Mouse (Mus musculus) forebrain, embryonic 12.5 days (tissue): ENCODE results near the gene Wscd1. TPM values are rescaled to one million over a fixed set of nuclear protein-coding genes. Genes with fewer than 3 reads are reported as not detected.
A peak's percentile ranks its signal among the peaks of the same experiment; 100 is the strongest.

Experiments used
- ATAC-seq: fragments of 200-750 bp; cut with Nextera tagmentation; 2 replicates; pipeline ENCODE4 v1.8.0; 2017; ENCODE audit warnings: moderate TSS enrichment; ENCODE audit not compliant: low FRiP score
- H3K27ac ChIP-seq: fragments of 300-500 bp; sonication (generic); 2 replicates; pipeline ENCODE4 v1.5.1; 2016; ENCODE audit warnings: mild to moderate bottlenecking
- H3K27me3 ChIP-seq: fragments of 300-500 bp; sonication (generic); 2 replicates; pipeline ENCODE4 v1.6.1; 2016; ENCODE audit warnings: mild to moderate bottlenecking
- H3K36me3 ChIP-seq: fragments of 300-500 bp; sonication (generic); replicated peaks from 2 replicates; pipeline ENCODE4 v1.6.1; 2016; ENCODE audit warnings: mild to moderate bottlenecking
- H3K4me1 ChIP-seq: fragments of 300-500 bp; sonication (generic); 2 replicates; pipeline ENCODE4 v1.6.1; 2016
- H3K4me2 ChIP-seq: fragments of 300-500 bp; sonication (generic); 2 replicates; pipeline ENCODE4 v1.6.1; 2016; ENCODE audit warnings: mild to moderate bottlenecking, moderate library complexity
- H3K4me3 ChIP-seq: fragments of 300-500 bp; sonication (generic); replicated peaks from 2 replicates; pipeline ENCODE4 v1.5.1; 2016; ENCODE audit warnings: mild to moderate bottlenecking
- H3K9ac ChIP-seq: fragments of 300-500 bp; sonication (generic); 2 replicates; pipeline ENCODE4 v1.6.1; 2016; ENCODE audit warnings: mild to moderate bottlenecking
- H3K9me3 ChIP-seq: fragments of 300-500 bp; sonication (generic); 2 replicates; pipeline ENCODE4 v1.6.1; 2016
- WGBS: fragments of 180-500 bp; shearing (Covaris S2); methylation state at CpG from one replicate; pipeline ENCODE4 v1.1.7; 2016; 5-methylcytosine and 5-hydroxymethylcytosine counted together
- polyA plus RNA-seq: library from polyadenylated mRNA; unstranded; fragments of >200 nt; fragmentation: Nextera tagmentation; extraction: Ambion mirVana; gene quantifications from 2 replicates; pipeline ENCODE4 v1.2.1, GENCODE M21; 2016

Wscd1 gene
- 58.3 and 65.1 TPM in 2 replicates for polyA plus RNA-seq

DNA sequence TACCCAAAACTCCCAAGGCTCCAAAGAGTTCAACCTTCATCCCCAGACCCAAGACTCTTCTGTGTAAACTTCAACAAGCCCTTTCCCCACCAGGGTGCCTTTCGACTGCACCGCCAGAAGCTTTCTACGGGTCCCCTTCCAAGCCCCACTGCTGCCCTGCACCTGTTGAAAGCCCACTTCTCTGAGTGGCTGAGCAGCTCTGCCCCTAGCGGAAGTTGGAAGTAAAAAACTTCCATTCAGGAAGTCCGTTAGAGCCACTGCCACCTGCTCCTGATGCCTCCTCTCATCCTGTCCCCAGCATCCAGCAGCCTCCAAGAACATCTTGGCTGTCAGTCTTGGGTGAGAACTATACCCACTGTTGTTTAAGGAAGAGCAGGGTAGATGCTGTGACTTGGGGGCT is at the start of gene Wscd1:
Wscd1 (plus strand) TSS at position 250 of the 400 bp plus-strand sequence.
- Histone ChIP-seq H3K9me3 (no peaks in the 10 kb centered on the region), H3K4me2 (peak within 1 kb of the TSS; percentile 89), H3K27me3 (no peaks in the 10 kb centered on the region), H3K9ac (peak within 1 kb of the TSS; percentile 91), H3K27ac (peak within 1 kb of the TSS; percentile 78), H3K4me3 (peak within 1 kb of the TSS; percentile 85), H3K4me1 (peaks cover 42% of the 10 kb centered on the region), H3K36me3 (no peaks in the 10 kb centered on the region)
- no peak for ATAC-seq
- WGBS, result 2% methylated on average over 5 of the region's 5 CpGs

GRCm38 (mm10) chr11:71728066-71728465 is 21.7 kb upstream of the Wscd1 start:
- H3K4me3 ChIP-seq, result no peak overlapping the region
- H3K27me3 ChIP-seq, result no peaks in the 10 kb centered on the region
- no peak overlapping the region for H3K9ac ChIP-seq
- no peaks in the 10 kb centered on the region for H3K36me3 ChIP-seq
- ATAC-seq, result no peak
- WGBS, result 86% methylated on average over 3 of the region's 3 CpGs
- no peaks in the 10 kb centered on the region for H3K9me3 ChIP-seq
- H3K4me2 ChIP-seq, result no peak overlapping the region
- no peak overlapping the region for H3K27ac ChIP-seq
- peaks cover 4% of the 10 kb centered on the region; the same call in 1 of the 2 replicates for H3K4me1 ChIP-seq

DNA sequence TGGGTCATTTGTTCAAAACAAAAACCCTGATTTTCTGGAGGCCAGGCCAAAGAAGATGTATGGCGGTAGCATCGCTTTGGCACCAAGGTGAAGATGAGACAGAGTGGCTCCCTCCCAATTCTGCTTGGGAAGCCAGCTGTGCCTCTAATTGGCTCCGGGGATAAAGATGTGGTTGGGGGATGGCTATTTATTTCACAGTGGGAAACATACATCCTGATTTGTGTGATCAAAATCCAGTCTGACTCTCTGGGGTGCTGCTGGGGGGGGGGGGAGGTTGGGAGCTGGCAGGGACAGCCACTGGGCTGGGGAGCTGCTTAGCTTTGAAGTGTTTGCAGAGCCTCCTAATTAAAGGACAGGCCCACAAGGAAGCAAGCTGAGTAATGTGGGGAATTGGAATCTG is 20.4 kb upstream of the Wscd1 start:
- Histone ChIP-seq H3K4me2 (no peak overlapping the region), H3K4me3 (no peak overlapping the region), H3K36me3 (no peaks in the 10 kb centered on the region), H3K9me3 (no peaks in the 10 kb centered on the region), H3K9ac (no peak overlapping the region), H3K27me3 (no peaks in the 10 kb centered on the region), H3K27ac (no peak overlapping the region), H3K4me1 (peaks cover 4% of the 10 kb centered on the region; the same call in 1 of the 2 replicates)
- 43% methylated on average over 3 of the region's 3 CpGs for WGBS
- ATAC-seq, result no peak

DNA sequence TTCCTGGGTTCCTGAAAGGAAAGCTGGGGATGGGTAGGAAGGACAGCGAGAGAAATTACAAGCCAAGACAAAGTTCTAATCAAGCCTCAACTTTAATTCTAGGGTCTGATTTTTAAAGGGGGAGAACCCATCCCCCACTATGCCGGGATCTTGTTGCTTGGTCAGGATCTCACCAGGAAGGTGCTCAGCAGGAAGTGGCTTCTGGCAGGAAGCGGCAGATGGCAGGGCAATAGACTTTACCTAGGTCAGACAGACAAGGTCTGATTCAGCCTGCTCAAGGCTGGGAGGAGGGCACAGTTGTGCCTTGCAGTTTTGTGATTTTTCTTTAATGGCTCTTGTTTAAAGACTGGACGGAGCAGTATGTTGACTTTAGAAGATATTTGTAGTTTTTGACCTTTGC is 15.9 kb upstream of the Wscd1 start:
- H3K9me3 ChIP-seq, result no peaks in the 10 kb centered on the region
- H3K36me3 ChIP-seq, result no peaks in the 10 kb centered on the region
- no peaks in the 10 kb centered on the region for H3K27me3 ChIP-seq
- no peak for ATAC-seq
- H3K4me2 ChIP-seq, result no peak overlapping the region
- no peak overlapping the region for H3K9ac ChIP-seq
- no peak overlapping the region for H3K27ac ChIP-seq
- H3K4me1 ChIP-seq, result peaks cover 14% of the 10 kb centered on the region
- 78% methylated on average over 4 of the region's 4 CpGs for WGBS
- no peak overlapping the region for H3K4me3 ChIP-seq

DNA sequence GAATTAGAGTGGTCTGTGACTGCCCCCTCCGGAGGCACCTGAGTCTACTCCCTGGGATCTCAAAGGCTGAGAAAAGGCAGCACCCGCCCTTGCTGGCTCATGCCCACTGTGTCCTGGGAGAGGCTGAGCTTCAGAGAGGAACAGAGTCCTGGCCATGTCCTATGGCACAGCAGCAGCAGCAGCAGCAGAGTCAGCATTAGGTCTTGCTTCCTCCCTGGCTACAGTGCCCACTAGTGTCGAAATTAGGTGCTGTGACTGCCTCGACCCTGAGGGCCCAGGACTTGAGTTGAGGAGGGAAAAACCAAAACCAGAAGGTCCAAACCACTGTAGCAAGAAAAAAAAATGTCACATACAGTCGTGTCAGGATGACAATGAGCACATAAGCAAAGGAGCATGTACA is 12.6 kb upstream of the Wscd1 start:
- H3K4me3 ChIP-seq, result no peak overlapping the region
- H3K27ac ChIP-seq, result no peak overlapping the region; the same call in 1 of the 2 replicates
- ATAC-seq, result no peak; the same call in 1 of the 2 replicates
- no peaks in the 10 kb centered on the region for H3K36me3 ChIP-seq
- WGBS, result 34% methylated on average over 5 of the region's 5 CpGs
- no peaks in the 10 kb centered on the region for H3K27me3 ChIP-seq
- no peak overlapping the region for H3K9ac ChIP-seq
- H3K4me1 ChIP-seq, result peaks cover 14% of the 10 kb centered on the region
- H3K4me2 ChIP-seq, result no peak overlapping the region
- no peaks in the 10 kb centered on the region for H3K9me3 ChIP-seq

- Histone ChIP-seq H3K4me2 (no peak overlapping the region), H3K4me1 (peaks cover 14% of the 10 kb centered on the region), H3K27ac (no peak overlapping the region), H3K9ac (no peak overlapping the region), H3K27me3 (no peaks in the 10 kb centered on the region), H3K4me3 (no peak overlapping the region), H3K36me3 (no peaks in the 10 kb centered on the region), H3K9me3 (no peaks in the 10 kb centered on the region)
- WGBS, result 58% methylated on average over 2 of the region's 2 CpGs
- no peak for ATAC-seq
These were observed 11.1 kb upstream of the Wscd1 start for GRCm38 (mm10) chr11:71738501-71739045.

DNA sequence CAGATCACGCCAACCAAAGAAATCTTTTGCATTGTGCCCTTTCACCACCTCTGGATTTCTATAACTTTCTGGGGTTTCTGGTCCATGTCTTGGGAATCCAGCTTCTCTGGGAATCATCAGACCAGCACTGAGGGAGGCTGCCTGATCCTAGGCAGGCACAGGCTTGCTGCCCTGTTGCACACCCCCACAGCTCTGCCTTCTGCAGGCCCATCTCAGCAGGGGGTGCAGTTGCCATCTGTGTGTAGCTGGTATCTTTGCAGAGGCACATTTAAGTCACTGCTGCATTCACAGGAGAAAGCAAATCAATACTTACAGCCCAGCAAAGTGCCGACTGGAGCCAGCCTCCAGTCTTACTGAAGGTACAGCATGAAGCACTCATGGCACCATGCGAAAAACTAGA is 3.8 kb upstream of the Wscd1 start:
- no peak overlapping the region for H3K9ac ChIP-seq
- ATAC-seq, result no peak
- H3K27me3 ChIP-seq, result 0 out of 2 replicates have a peak, but pooled peaks cover 2% of the 10 kb centered on the region

GRCm38 (mm10) chr11:71747719-71748118 is 2.0 kb upstream of the Wscd1 start:
- Histone ChIP-seq H3K9ac (no peak overlapping the region), H3K9me3 (no peaks in the 10 kb centered on the region), H3K36me3 (no peaks in the 10 kb centered on the region), H3K4me3 (no peak overlapping the region), H3K27me3 (0 out of 2 replicates have a peak, but pooled peaks cover 2% of the 10 kb centered on the region), H3K4me1 (peaks cover 23% of the 10 kb centered on the region), H3K4me2 (no peak overlapping the region), H3K27ac (no peak overlapping the region)
- no peak for ATAC-seq
- WGBS, result 72% methylated on average over 7 of the region's 7 CpGs

More for the DNA sequence above, 3.8 kb upstream of the Wscd1 start:
- Histone ChIP-seq H3K27ac (no peak overlapping the region), H3K4me1 (peaks cover 12% of the 10 kb centered on the region), H3K36me3 (no peaks in the 10 kb centered on the region), H3K9me3 (no peaks in the 10 kb centered on the region), H3K4me2 (no peak overlapping the region), H3K4me3 (no peak overlapping the region)
- 79% methylated on average over 3 of the region's 3 CpGs for WGBS

- peak overlapping the region; percentile 89 for H3K4me2 ChIP-seq
- under 1% methylated on average over 59 of the region's 60 CpGs for WGBS
- H3K27ac ChIP-seq, result peak overlapping the region; percentile 78
- peak overlapping the region; percentile 91 for H3K9ac ChIP-seq
- no peaks in the 10 kb centered on the region for H3K27me3 ChIP-seq
- peaks cover 52% of the 10 kb centered on the region for H3K4me1 ChIP-seq
- ATAC-seq, result peak; percentile 93
- no peaks in the 10 kb centered on the region for H3K36me3 ChIP-seq
- peak overlapping the region; percentile 85 for H3K4me3 ChIP-seq
- no peaks in the 10 kb centered on the region for H3K9me3 ChIP-seq
These were observed 934 bp downstream of the Wscd1 start for GRCm38 (mm10) chr11:71750534-71751173.

DNA sequence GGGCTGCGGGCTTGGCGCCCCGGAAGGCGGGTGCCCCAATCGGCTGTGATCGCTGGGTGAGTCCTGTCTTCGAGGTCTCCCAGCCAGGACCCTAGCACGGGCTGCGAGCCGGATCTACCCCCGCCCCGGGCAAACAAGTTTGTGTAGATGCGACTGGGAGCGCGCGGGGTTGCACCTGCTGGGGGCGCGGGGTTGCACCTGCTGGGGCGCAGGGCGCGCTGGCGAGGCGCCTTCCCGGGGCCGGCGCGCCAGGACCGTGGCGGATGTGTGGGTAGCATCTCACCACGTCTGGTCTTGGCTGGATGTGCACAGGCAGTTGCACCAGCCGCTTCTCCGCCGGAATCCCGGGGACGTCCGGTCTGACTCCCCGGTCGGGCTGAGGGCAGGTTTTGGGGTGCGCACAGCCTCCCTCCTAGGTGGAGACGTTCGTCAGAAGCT is 1.5 kb downstream of the Wscd1 start:
- peak overlapping the region; percentile 89 for H3K4me2 ChIP-seq
- H3K9ac ChIP-seq, result peak overlapping the region; percentile 91
- no peaks in the 10 kb centered on the region for H3K36me3 ChIP-seq
- peak overlapping the region; percentile 85 for H3K4me3 ChIP-seq
- H3K27ac ChIP-seq, result peak overlapping the region; percentile 78
- peaks cover 57% of the 10 kb centered on the region for H3K4me1 ChIP-seq
- ATAC-seq, result peak; percentile 52
- no peaks in the 10 kb centered on the region for H3K27me3 ChIP-seq
- H3K9me3 ChIP-seq, result no peaks in the 10 kb centered on the region
- WGBS, result under 1% methylated on average over 41 of the region's 41 CpGs

DNA sequence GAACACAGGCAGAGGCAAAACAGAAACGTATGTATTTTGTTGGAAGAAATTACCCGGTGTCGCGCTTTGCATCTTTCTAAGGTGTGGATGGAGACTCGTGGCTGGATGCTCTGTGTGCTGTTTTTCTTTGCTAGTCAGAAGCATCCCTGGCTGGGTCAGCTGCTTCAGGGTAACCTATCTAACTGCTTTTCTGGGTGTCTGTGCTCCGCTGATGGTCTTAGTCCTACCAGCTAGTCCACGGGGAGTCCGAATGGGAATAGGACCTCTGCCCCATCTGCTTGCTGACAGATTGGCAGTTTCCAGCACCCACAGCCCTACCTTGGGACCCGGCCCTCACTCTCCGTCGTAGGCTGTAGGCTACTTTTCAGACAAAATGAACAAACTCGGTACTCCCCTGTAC is 2.0 kb downstream of the Wscd1 start:
- ATAC-seq, result no peak
- Histone ChIP-seq H3K9me3 (no peaks in the 10 kb centered on the region), H3K9ac (peak overlapping the region; percentile 91), H3K36me3 (no peaks in the 10 kb centered on the region), H3K4me2 (peak overlapping the region; percentile 89), H3K27me3 (no peaks in the 10 kb centered on the region), H3K27ac (0 out of 2 replicates have a peak overlapping the region, but pooled peaks have one; percentile 78), H3K4me1 (peaks cover 62% of the 10 kb centered on the region), H3K4me3 (peak overlapping the region; percentile 85)
- 24% methylated on average over 12 of the region's 12 CpGs for WGBS

- no peaks in the 10 kb centered on the region for H3K9me3 ChIP-seq
- peak overlapping the region; percentile 91; the same call in 1 of the 2 replicates for H3K9ac ChIP-seq
- no peak overlapping the region for H3K27ac ChIP-seq
- no peaks in the 10 kb centered on the region for H3K27me3 ChIP-seq
- peaks cover 72% of the 10 kb centered on the region for H3K4me1 ChIP-seq
- no peak for ATAC-seq
- peak overlapping the region; percentile 85 for H3K4me3 ChIP-seq
- peak overlapping the region; percentile 89 for H3K4me2 ChIP-seq
- no peaks in the 10 kb centered on the region for H3K36me3 ChIP-seq
- 75% methylated on average over 3 of the region's 3 CpGs for WGBS
These were observed 2.9 kb downstream of the Wscd1 start for GRCm38 (mm10) chr11:71752626-71753025.

DNA sequence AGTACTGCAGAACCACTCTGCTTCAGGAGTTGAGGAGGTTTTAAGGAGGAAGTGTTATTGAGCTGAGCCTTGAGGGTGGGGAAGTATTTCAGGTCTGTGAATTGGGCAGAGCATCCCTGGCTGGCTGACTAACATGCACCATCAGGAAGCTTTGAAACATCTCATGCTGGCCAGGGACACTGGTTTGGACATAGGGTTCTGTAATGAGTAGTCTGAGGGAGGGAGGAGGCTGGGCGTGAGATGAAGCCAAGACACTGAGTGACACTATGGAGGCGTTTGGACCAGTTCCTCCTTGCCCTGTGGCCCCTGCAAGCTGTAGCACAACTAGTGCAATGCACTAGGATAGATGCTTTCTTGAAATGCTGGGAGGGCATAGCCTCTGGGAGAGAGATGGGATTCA is 5.4 kb downstream of the Wscd1 start:
- H3K9me3 ChIP-seq, result no peaks in the 10 kb centered on the region
- H3K36me3 ChIP-seq, result peaks cover 10% of the 10 kb centered on the region
- 59% methylated on average over 2 of the region's 2 CpGs for WGBS
- H3K27ac ChIP-seq, result no peak overlapping the region
- peaks cover 89% of the 10 kb centered on the region for H3K4me1 ChIP-seq
- H3K4me2 ChIP-seq, result no peak overlapping the region; the same call in 1 of the 2 replicates
- no peak overlapping the region for H3K4me3 ChIP-seq
- no peaks in the 10 kb centered on the region for H3K27me3 ChIP-seq
- no peak for ATAC-seq
- no peak overlapping the region for H3K9ac ChIP-seq
